14 mouse cellular contexts compared by ENCODE assay signal in the genomic region with DNA sequence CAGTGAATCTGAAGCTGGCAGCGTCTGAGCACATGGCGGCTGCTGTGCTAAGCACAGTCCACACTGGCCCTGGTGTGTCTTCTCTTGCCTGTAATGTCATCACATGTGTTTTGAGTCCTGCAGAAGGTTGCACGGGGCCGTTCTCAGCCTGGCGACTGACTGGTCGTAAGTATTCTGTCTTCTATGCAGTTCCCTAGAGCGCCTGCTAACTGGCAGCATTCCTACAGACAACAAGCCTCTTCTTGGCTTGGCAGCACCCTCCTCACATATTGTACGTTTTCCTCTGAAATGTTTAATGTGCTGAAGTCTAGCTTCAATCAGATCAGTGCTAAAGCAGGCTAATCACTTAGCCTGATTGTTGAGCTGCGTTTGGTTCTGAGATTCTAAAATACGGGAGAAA. TPM values are rescaled to one million over a fixed set of nuclear protein-coding genes. Genes with fewer than 3 reads are reported as not detected.
DNase-seq lines count a peak whose midpoint lies in the region; ATAC-seq and TF ChIP-seq lines count a peak whose summit lies in the region.
"Had no signal": no experiment of that assay in that cellular context is flagged by ENCODE, and none has a peak within 500 bp of the region (broad histone marks: within the 10 kb centered on the region; RNA-seq: fewer than 3 reads in every experiment).

No protein-coding gene starts in this region.

- H3K9ac ChIP-seq in heart, embryonic 16.5 days (ENCODE audit: low read length) = no peak overlapping the region
- H3K9ac ChIP-seq in midbrain, embryonic 13.5 days (replicated peaks) = no peak overlapping the region
- H3K9ac ChIP-seq: intestine, embryonic 15.5 days; limb, embryonic 13.5 days; neural tube, embryonic 12.5 days had no signal

- no peaks in the 10 kb centered on the region for H3K36me3 ChIP-seq in heart, embryonic 16.5 days (ENCODE audit: control insufficient read depth, insufficient read depth)
- H3K36me3 ChIP-seq in midbrain, embryonic 13.5 days = no peaks in the 10 kb centered on the region
- H3K36me3 ChIP-seq: intestine, embryonic 15.5 days; limb, embryonic 13.5 days; neural tube, embryonic 12.5 days had no signal

- H3K27ac ChIP-seq in heart, embryonic 16.5 days (ENCODE audit: low read length) = 0 out of 2 replicates have a peak overlapping the region, but pooled peaks have one; percentile 16
- H3K27ac ChIP-seq in layer of hippocampus, adult 2 months = peak overlapping the region; percentile 68; the same call in 1 of the 2 replicates
- H3K27ac ChIP-seq in midbrain, embryonic 13.5 days = no peak overlapping the region
- H3K27ac ChIP-seq: intestine, embryonic 15.5 days; limb, embryonic 13.5 days; neural tube, embryonic 12.5 days had no signal

- H3K4me2 ChIP-seq in heart, embryonic 16.5 days (ENCODE audit: low read depth, low read length) = no peak overlapping the region
- no peak overlapping the region for H3K4me2 ChIP-seq in midbrain, embryonic 13.5 days (replicated peaks)
- H3K4me2 ChIP-seq: intestine, embryonic 15.5 days; limb, embryonic 13.5 days; neural tube, embryonic 12.5 days had no signal

- no peak for ATAC-seq in heart, embryonic 16.5 days (replicated peaks; ENCODE audit: extremely low read depth, insufficient read depth, low FRiP score)
- ATAC-seq in midbrain, embryonic 13.5 days = no peak
- ATAC-seq: intestine, embryonic 15.5 days had no signal

- WGBS in heart, embryonic 16.5 days = 51% methylated on average over 10 of the region's 10 CpGs
- 67% methylated on average over 10 of the region's 10 CpGs for WGBS in midbrain, embryonic 13.5 days

- no peak overlapping the region for H3K4me3 ChIP-seq in heart, embryonic 16.5 days (ENCODE audit: low read length)
- H3K4me3 ChIP-seq in layer of hippocampus, adult 2 months = no peak overlapping the region
- H3K4me3 ChIP-seq in midbrain, embryonic 13.5 days (replicated peaks) = no peak overlapping the region
- H3K4me3 ChIP-seq: intestine, embryonic 15.5 days; limb, embryonic 13.5 days; neural tube, embryonic 12.5 days had no signal

- H3K4me1 ChIP-seq in heart, embryonic 16.5 days (ENCODE audit: control insufficient read depth, insufficient read depth, low read length) = peaks cover 32% of the 10 kb centered on the region
- H3K4me1 ChIP-seq in midbrain, embryonic 13.5 days (replicated peaks) = peaks cover 23% of the 10 kb centered on the region

- TF ChIP-seq CTCF in layer of hippocampus, adult 2 months (conservative IDR thresholded peaks at IDR 0.05) = peak; percentile 23; the same call in 1 of the 2 replicates

- H3K27me3 ChIP-seq in heart, embryonic 16.5 days (ENCODE audit: control insufficient read depth, insufficient read depth, low read length) = no peaks in the 10 kb centered on the region
- H3K27me3 ChIP-seq in midbrain, embryonic 13.5 days = no peaks in the 10 kb centered on the region
- H3K27me3 ChIP-seq: intestine, embryonic 15.5 days; limb, embryonic 13.5 days; neural tube, embryonic 12.5 days had no signal

- no peak for DNase-seq in heart, postnatal 4 days
- peak; percentile 44 for DNase-seq in right cerebral cortex, adult 18-20 months
- no peak for DNase-seq in right cerebral cortex, postnatal 36 days (ENCODE audit: low spot score in 2 of 2)
- peak in 1 of 2 experiments; percentile 57 for DNase-seq in layer of hippocampus, adult 2 months (ENCODE audit: low spot score in 2 of 2)
- DNase-seq in MN1 (ENCODE audit: low spot score) = no peak
- DNase-seq: adrenal gland, postnatal 25 days; cerebellum, adult 11-12 months; kidney, postnatal 25 days; lung, adult 2 months had no signal

- H3K9me3 ChIP-seq in heart, embryonic 16.5 days (replicated peaks; ENCODE audit: control insufficient read depth, low read length) = no peaks in the 10 kb centered on the region
- H3K9me3 ChIP-seq in midbrain, embryonic 13.5 days = no peaks in the 10 kb centered on the region
- H3K9me3 ChIP-seq: intestine, embryonic 15.5 days; limb, embryonic 13.5 days; neural tube, embryonic 12.5 days had no signal

RNA-seq across cellular contexts. Expression of a gene that starts 27.3 kb away (rescaled TPM):
- 7.0 and 8.1 TPM in 2 replicates for polyA plus RNA-seq in heart, embryonic 16.5 days (2015; fragmentation: Nextera tagmentation; extraction: Ambion mirVana)
- total RNA-seq in heart, postnatal 4 days (2021) = 1 to 10 TPM; 7.9 to 9.3 TPM
- 10 to 100 TPM; 35.0 to 37.6 TPM for total RNA-seq in layer of hippocampus, adult 2 months (2021)
- 3.1 and 4.1 TPM in 2 replicates for polyA plus RNA-seq in midbrain, embryonic 13.5 days (2015; fragmentation: Nextera tagmentation; extraction: Ambion mirVana)
